Mouse (Mus musculus): ENCODE measurements around the gene Fbxo2.

DNA sequence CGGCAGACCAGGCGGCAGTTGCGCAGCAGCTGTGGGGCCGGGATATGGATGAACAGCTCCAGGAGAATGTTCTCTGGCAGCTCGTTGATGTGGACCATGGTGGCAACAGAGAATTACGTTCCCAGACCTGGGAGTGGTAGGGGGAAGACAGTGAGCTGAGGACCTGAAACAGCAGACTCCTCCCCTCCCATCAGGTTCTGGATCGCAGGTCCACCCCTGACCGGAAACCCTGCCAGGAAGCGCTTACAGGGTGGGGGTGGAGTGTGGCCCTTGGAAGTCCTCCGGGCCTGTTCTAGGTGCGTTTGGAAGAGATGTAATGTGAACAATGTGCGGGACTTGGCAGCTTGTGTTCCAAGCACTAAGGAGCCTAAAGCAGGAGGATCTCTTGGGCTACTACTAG lies 10.9 kb upstream of the Fbxo2 start:
- TF ChIP-seq CTCF (IDR thresholded peaks at IDR 0.05) (no peak), EP300 (IDR thresholded peaks at IDR 0.05) (no peak)
